Mouse (Mus musculus): ENCODE data around the gene Anapc15.

The Anapc15 gene

DNA sequence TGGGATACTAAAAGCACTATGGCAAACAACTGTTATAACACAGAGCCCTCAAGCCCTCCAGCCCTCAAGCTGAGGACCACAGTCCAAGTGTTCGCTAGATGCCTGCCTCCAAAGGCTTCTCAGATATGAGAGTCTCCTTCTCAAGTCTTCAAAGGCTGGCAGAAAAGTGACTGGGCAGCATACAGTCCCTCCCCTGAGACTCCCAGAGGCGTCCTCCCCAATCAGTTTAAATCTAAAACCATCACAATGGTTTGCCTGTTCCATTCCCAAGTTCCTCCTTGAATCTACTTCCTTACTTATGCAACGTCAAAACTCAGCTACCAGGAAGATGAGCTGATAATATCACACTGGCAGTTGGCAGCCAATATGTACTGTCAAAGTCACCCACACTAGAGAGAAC is at the start of gene Anapc15:
Anapc15 (plus strand) TSS at position 301 of the 400 bp plus-strand sequence.
- no peaks in the 10 kb centered on the region; the same call in 1 of the 2 replicates for H3K27me3 ChIP-seq (ENCODE audit: control insufficient read depth, insufficient read depth, low read length, poor library complexity, severe bottlenecking)
- DNase-seq (ENCODE audit: low read depth, low spot score), result no peak
- H3K36me3 ChIP-seq (ENCODE audit: control insufficient read depth, insufficient read depth, low read length, poor library complexity, severe bottlenecking), result no peaks in the 10 kb centered on the region

- Histone ChIP-seq H3K36me3 (ENCODE audit: control insufficient read depth, insufficient read depth, low read length, poor library complexity, severe bottlenecking) (no peaks in the 10 kb centered on the region), H3K27me3 (ENCODE audit: control insufficient read depth, insufficient read depth, low read length, poor library complexity, severe bottlenecking) (no peaks in the 10 kb centered on the region; the same call in none of the 2 replicates)
- no peak for DNase-seq (ENCODE audit: low read depth, low spot score)
Observed at GRCm38 (mm10) chr7:101817861-101818401, 45.6 kb upstream of the Anapc15 start, which contains the start of gene Phox2a. TSS of gene Phox2a (plus strand) at chr7:101818313.

DNA sequence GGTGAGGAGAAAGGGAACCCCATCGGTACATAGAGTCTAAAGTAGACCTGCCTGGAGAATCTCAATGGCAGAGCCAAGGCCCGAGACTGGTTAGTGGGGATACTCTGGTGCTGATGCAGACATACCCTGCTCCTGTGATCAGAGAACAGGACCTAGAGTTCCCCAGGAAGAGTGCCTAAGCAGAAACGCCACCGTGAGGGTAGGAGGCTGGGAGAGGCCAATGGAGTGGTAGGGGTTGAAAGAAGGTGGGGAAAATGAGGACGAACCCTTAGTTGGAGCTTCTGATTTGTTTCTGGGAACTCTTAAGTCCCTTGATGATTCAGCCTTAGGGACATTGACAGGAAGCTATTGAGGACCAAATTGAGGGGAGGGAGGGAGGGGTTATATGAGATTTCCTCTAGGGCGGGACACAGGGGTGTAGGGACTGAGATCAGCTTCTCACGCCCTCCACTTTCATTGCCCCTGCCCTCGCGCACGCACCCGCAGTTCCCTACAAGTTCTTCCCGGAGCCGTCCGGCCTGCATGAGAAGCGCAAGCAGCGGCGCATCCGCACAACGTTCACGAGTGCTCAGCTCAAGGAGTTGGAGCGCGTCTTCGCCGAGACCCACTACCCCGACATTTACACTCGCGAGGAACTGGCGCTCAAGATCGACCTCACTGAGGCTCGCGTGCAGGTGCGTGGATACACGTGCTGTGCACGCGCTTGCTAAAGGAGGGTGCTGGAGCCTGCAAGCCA is 43.1 kb upstream of the Anapc15 start:
- Histone ChIP-seq H3K36me3 (ENCODE audit: control insufficient read depth, insufficient read depth, low read length, poor library complexity, severe bottlenecking) (no peaks in the 10 kb centered on the region), H3K27me3 (ENCODE audit: control insufficient read depth, insufficient read depth, low read length, poor library complexity, severe bottlenecking) (no peaks in the 10 kb centered on the region; the same call in none of the 2 replicates)
- DNase-seq (ENCODE audit: low read depth, low spot score), result peak; percentile 49

DNA sequence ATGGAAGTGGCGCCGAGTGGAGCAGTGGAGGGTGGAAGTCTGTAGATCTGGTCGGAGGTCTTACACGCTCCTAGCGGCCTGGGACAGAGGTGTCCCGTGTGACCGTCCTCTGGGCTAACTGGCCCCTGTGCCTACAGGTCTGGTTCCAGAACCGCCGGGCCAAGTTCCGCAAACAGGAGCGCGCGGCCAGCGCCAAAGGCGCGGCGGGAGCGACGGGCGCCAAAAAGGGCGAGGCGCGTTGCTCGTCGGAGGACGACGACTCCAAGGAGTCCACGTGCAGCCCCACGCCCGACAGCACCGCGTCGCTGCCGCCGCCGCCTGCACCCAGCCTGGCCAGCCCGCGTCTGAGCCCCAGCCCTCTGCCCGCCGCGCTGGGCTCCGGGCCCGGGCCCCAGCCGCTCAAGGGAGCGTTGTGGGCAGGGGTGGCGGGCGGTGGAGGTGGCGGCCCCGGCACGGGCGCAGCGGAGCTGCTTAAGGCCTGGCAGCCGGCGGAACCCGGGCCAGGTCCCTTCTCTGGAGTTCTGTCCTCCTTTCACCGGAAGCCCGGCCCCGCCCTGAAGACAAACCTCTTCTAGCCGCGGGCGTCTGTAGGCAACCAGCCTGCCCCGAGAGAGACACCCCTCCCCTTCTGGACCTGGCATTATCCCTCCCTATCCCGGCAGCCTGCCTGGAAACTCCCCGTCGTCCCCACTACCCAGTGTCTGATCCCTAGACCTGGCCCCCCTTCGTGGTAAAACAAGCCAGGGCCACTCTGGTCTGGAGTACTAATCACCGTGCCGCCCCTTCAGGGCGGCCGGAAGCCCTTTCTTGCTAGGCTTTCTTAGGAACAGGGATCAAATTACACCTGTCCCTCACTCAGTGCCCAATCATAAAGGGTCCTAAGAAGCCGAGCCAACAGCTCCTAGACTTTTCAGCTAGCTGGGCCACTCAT is 41.7 kb upstream of the Anapc15 start:
- Histone ChIP-seq H3K27me3 (ENCODE audit: control insufficient read depth, insufficient read depth, low read length, poor library complexity, severe bottlenecking) (no peaks in the 10 kb centered on the region; the same call in none of the 2 replicates), H3K36me3 (ENCODE audit: control insufficient read depth, insufficient read depth, low read length, poor library complexity, severe bottlenecking) (0 out of 2 replicates have a peak, but pooled peaks cover 2% of the 10 kb centered on the region)
- DNase-seq (ENCODE audit: low read depth, low spot score), result peak; percentile 39

DNA sequence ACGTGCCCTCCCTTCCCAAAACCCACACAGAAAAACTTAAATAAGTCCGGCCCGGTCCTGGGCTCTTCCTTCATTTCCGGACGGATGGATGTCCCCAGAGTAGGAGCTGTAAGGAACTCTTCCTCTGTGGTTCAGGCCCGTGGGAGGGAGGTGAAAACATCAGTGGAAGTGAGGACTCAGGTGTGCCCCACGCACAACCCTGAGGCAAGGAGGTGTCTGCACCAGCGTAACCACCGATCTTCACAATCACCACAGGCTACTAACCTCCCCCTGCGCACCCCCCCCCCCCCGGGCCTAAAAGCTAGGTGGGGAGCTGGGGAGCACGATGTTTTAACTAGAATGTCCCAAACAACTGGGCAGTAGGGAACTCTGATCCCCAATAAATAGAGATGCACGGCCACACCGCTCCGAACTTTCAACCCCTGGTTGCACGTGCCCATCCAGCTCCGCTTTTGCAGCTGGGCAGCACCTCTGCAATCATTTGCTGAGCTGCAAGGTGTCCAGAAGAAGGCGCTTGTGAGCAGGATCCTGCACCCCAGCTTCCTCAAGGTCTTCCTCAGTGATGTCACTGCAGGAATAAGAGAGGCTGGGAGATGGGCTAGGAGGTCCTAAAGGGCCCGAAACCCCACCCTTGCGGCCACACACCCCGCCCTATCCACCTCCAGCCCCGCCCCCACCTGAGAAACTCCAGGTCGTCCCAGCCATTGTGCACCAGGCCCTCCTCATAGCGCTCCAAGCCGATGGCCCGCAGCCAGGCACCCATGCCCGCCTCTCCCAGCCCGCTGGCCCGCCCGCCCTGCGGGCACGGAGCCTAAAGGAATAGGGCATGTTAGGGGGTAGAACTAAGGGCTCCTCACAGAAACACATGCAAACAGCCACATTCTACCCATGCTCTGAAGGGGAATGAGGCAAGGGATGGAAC is 40.4 kb upstream of the Anapc15 start:
- H3K27me3 ChIP-seq (ENCODE audit: control insufficient read depth, insufficient read depth, low read length, poor library complexity, severe bottlenecking), result no peaks in the 10 kb centered on the region; the same call in none of the 2 replicates
- DNase-seq (ENCODE audit: low read depth, low spot score), result peak; percentile 19
- 0 out of 2 replicates have a peak, but pooled peaks cover 2% of the 10 kb centered on the region for H3K36me3 ChIP-seq (ENCODE audit: control insufficient read depth, insufficient read depth, low read length, poor library complexity, severe bottlenecking)

- Histone ChIP-seq H3K36me3 (ENCODE audit: control insufficient read depth, insufficient read depth, low read length, poor library complexity, severe bottlenecking) (0 out of 2 replicates have a peak, but pooled peaks cover 2% of the 10 kb centered on the region), H3K27me3 (ENCODE audit: control insufficient read depth, insufficient read depth, low read length, poor library complexity, severe bottlenecking) (no peaks in the 10 kb centered on the region; the same call in 1 of the 2 replicates)
- DNase-seq (ENCODE audit: low read depth, low spot score), result no peak
Observed at GRCm38 (mm10) chr7:101823758-101824630, 39.5 kb upstream of the Anapc15 start.

- 0 out of 2 replicates have a peak, but pooled peaks cover 2% of the 10 kb centered on the region for H3K36me3 ChIP-seq (ENCODE audit: control insufficient read depth, insufficient read depth, low read length, poor library complexity, severe bottlenecking)
- no peak for DNase-seq (ENCODE audit: low read depth, low spot score)
- H3K27me3 ChIP-seq (ENCODE audit: control insufficient read depth, insufficient read depth, low read length, poor library complexity, severe bottlenecking), result no peaks in the 10 kb centered on the region
Observed at GRCm38 (mm10) chr7:101830373-101830772, 33.1 kb upstream of the Anapc15 start.

GRCm38 (mm10) chr7:101831437-101831836 is 32.1 kb upstream of the Anapc15 start:
- Histone ChIP-seq H3K36me3 (ENCODE audit: control insufficient read depth, insufficient read depth, low read length, poor library complexity, severe bottlenecking) (no peaks in the 10 kb centered on the region), H3K27me3 (ENCODE audit: control insufficient read depth, insufficient read depth, low read length, poor library complexity, severe bottlenecking) (no peaks in the 10 kb centered on the region)
- DNase-seq (ENCODE audit: low read depth, low spot score), result no peak

GRCm38 (mm10) chr7:101832372-101832771 is 31.1 kb upstream of the Anapc15 start:
- Histone ChIP-seq H3K27me3 (ENCODE audit: control insufficient read depth, insufficient read depth, low read length, poor library complexity, severe bottlenecking) (no peaks in the 10 kb centered on the region), H3K36me3 (ENCODE audit: control insufficient read depth, insufficient read depth, low read length, poor library complexity, severe bottlenecking) (no peaks in the 10 kb centered on the region)
- no peak for DNase-seq (ENCODE audit: low read depth, low spot score)

GRCm38 (mm10) chr7:101833352-101833751 is 30.2 kb upstream of the Anapc15 start:
- DNase-seq (ENCODE audit: low read depth, low spot score), result no peak
- H3K27me3 ChIP-seq (ENCODE audit: control insufficient read depth, insufficient read depth, low read length, poor library complexity, severe bottlenecking), result no peaks in the 10 kb centered on the region
- H3K36me3 ChIP-seq (ENCODE audit: control insufficient read depth, insufficient read depth, low read length, poor library complexity, severe bottlenecking), result no peaks in the 10 kb centered on the region

GRCm38 (mm10) chr7:101833916-101834584 is 29.5 kb upstream of the Anapc15 start:
- H3K27me3 ChIP-seq (ENCODE audit: control insufficient read depth, insufficient read depth, low read length, poor library complexity, severe bottlenecking), result no peaks in the 10 kb centered on the region
- no peak for DNase-seq (ENCODE audit: low read depth, low spot score)
- H3K36me3 ChIP-seq (ENCODE audit: control insufficient read depth, insufficient read depth, low read length, poor library complexity, severe bottlenecking), result no peaks in the 10 kb centered on the region

DNA sequence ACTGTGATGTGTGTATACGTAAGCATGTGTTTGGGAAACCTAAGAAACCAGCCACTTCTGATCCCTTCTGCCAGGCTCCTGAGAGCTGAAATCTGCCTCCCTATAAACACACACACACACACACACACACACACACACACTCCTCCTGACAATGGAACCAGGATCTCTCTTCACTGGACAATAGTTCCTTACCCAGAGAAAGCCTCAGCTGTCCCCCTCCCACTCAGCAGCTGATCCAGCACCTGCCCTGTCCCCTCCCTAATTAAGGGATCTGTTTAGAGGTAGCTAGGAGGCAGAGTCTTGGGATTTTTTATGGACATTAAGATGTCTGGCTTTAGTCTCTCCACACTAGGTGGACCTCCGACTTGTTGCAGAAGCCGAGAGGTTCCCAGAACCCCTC is 28.6 kb upstream of the Anapc15 start:
- Histone ChIP-seq H3K27me3 (ENCODE audit: control insufficient read depth, insufficient read depth, low read length, poor library complexity, severe bottlenecking) (no peaks in the 10 kb centered on the region), H3K36me3 (ENCODE audit: control insufficient read depth, insufficient read depth, low read length, poor library complexity, severe bottlenecking) (no peaks in the 10 kb centered on the region)
- no peak for DNase-seq (ENCODE audit: low read depth, low spot score)

All from splenic B cell, adult 2 months (primary cell).